Mouse (Mus musculus): ENCODE results near the gene Dok5.

Gene Dok5

GRCm38 (mm10) chr2:170791332-170792017 lies 59.9 kb downstream of the Dok5 start:
- DNase-seq (ENCODE audit: low read depth, low spot score), result no peak

- no peak for DNase-seq (ENCODE audit: low read depth, low spot score)
Observed at GRCm38 (mm10) chr2:170795242-170795641, 63.6 kb downstream of the Dok5 start.

- no peak for DNase-seq (ENCODE audit: low read depth, low spot score)
Observed at GRCm38 (mm10) chr2:170802984-170803383, 71.4 kb downstream of the Dok5 start.

GRCm38 (mm10) chr2:170807555-170808258 lies 76.1 kb downstream of the Dok5 start:
- DNase-seq (ENCODE audit: low read depth, low spot score), result no peak

GRCm38 (mm10) chr2:170808259-170808789 lies 76.7 kb downstream of the Dok5 start:
- no peak for DNase-seq (ENCODE audit: low read depth, low spot score)

- DNase-seq (ENCODE audit: low read depth, low spot score), result no peak
Observed at GRCm38 (mm10) chr2:170811356-170811755, 79.7 kb downstream of the Dok5 start.

- no peak for DNase-seq (ENCODE audit: low read depth, low spot score)
Observed at GRCm38 (mm10) chr2:170816302-170816701, 84.7 kb downstream of the Dok5 start.

- DNase-seq (ENCODE audit: low read depth, low spot score), result no peak
Observed at GRCm38 (mm10) chr2:170817112-170817703, 85.6 kb downstream of the Dok5 start.

- DNase-seq (ENCODE audit: low read depth, low spot score), result no peak
Observed at GRCm38 (mm10) chr2:170826821-170827441, 95.3 kb downstream of the Dok5 start.

- no peak for DNase-seq (ENCODE audit: low read depth, low spot score)
Observed at GRCm38 (mm10) chr2:170828757-170829156, 97.2 kb downstream of the Dok5 start.

- no peak for DNase-seq (ENCODE audit: low read depth, low spot score)
Observed at GRCm38 (mm10) chr2:170829191-170829611, 97.6 kb downstream of the Dok5 start.

GRCm38 (mm10) chr2:170829988-170830387 lies 98.4 kb downstream of the Dok5 start:
- DNase-seq (ENCODE audit: low read depth, low spot score), result no peak

GRCm38 (mm10) chr2:170836862-170837261 lies 105.3 kb downstream of the Dok5 start:
- no peak for DNase-seq (ENCODE audit: low read depth, low spot score)

GRCm38 (mm10) chr2:170837363-170837762 lies 105.8 kb downstream of the Dok5 start:
- no peak for DNase-seq (ENCODE audit: low read depth, low spot score)

- DNase-seq (ENCODE audit: low read depth, low spot score), result no peak
Observed at GRCm38 (mm10) chr2:170837824-170838557, 106.4 kb downstream of the Dok5 start.

GRCm38 (mm10) chr2:170841441-170841965 lies 109.9 kb downstream of the Dok5 start:
- DNase-seq (ENCODE audit: low read depth, low spot score), result no peak

- no peak for DNase-seq (ENCODE audit: low read depth, low spot score)
Observed at GRCm38 (mm10) chr2:170845511-170845910, 113.9 kb downstream of the Dok5 start.

GRCm38 (mm10) chr2:170850058-170850457 lies 118.5 kb downstream of the Dok5 start:
- no peak for DNase-seq (ENCODE audit: low read depth, low spot score)

GRCm38 (mm10) chr2:170852337-170852736 lies 120.7 kb downstream of the Dok5 start:
- DNase-seq (ENCODE audit: low read depth, low spot score), result no peak

GRCm38 (mm10) chr2:170855210-170855609 lies 123.6 kb downstream of the Dok5 start:
- no peak for DNase-seq (ENCODE audit: low read depth, low spot score)

GRCm38 (mm10) chr2:170856085-170856484 lies 124.5 kb downstream of the Dok5 start:
- no peak for DNase-seq (ENCODE audit: low read depth, low spot score)

All from retina, adult 2 months (tissue).